Mouse (Mus musculus) MEL (cell line): ENCODE results near the gene Zfr. TPM values are rescaled to one million over a fixed set of nuclear protein-coding genes. Genes with fewer than 3 reads are reported as not detected.

Source experiments
- DNase-seq: peaks from one replicate; pipeline ENCODE4 v3.0.0; 2011; ENCODE audit warnings: low read depth, low spot score
- H3K27ac ChIP-seq: 2 replicates; pipeline ENCODE4 v1.5.1; 2012; ENCODE audit warnings: low read depth, mild to moderate bottlenecking, control low read depth, low read length, moderate library complexity; ENCODE audit not compliant: control insufficient read depth
- H3K27me3 ChIP-seq, 2 experiments: fragments of 150-350 bp in 1 of 2; sonication (generic) in 1 of 2; 2 replicates each; pipeline ENCODE4 v1.6.1; 2012; ENCODE audit warnings: low read length in 2 of 2, mild to moderate bottlenecking in 2 of 2, improper control_type of control experiment in 1 of 2, moderate library complexity in 1 of 2; ENCODE audit not compliant: insufficient read depth in 2 of 2, control insufficient read depth in 1 of 2
- H3K36me3 ChIP-seq, 2 experiments: 2 replicates each; pipeline ENCODE4 v1.6.1; 2012 to 2014; ENCODE audit warnings: low read length in 2 of 2, improper control_type of control experiment in 1 of 2, inconsistent platforms in 1 of 2, mild to moderate bottlenecking in 1 of 2; ENCODE audit not compliant: insufficient read depth in 2 of 2, control insufficient read depth in 1 of 2
- H3K4me1 ChIP-seq, 2 experiments: fragments of 150-350 bp in 1 of 2; sonication (generic) in 1 of 2; 2 replicates each; pipeline ENCODE4 v1.6.1; 2012; ENCODE audit warnings: low read length in 2 of 2, improper control_type of control experiment in 1 of 2, mild to moderate bottlenecking in 1 of 2; ENCODE audit not compliant: insufficient read depth in 2 of 2, control insufficient read depth in 1 of 2
- H3K4me3 ChIP-seq, 2 experiments: fragments of 150-350 bp in 1 of 2; sonication (generic) in 1 of 2; 2 replicates each; pipeline ENCODE4 v1.5.1; 2012; ENCODE audit warnings: low read depth in 2 of 2, low read length in 2 of 2, mild to moderate bottlenecking in 2 of 2, moderate library complexity in 2 of 2, control low read depth in 1 of 2, improper control_type of control experiment in 1 of 2; ENCODE audit not compliant: control insufficient read depth in 1 of 2, insufficient read depth in 1 of 2
- H3K79me2 ChIP-seq: 2 replicates; pipeline ENCODE4 v1.6.1; 2012; ENCODE audit warnings: mild to moderate bottlenecking, low read length, moderate library complexity; ENCODE audit not compliant: control insufficient read depth, poor library complexity, insufficient read depth
- H3K9ac ChIP-seq: 2 replicates; pipeline ENCODE4 v1.6.1; 2012; ENCODE audit warnings: low read depth, mild to moderate bottlenecking, control low read depth, low read length, moderate library complexity; ENCODE audit not compliant: control insufficient read depth, poor library complexity, severe bottlenecking
- H3K9me3 ChIP-seq: fragments of 150-350 bp; sonication (generic); replicated peaks from 2 replicates; pipeline ENCODE4 v1.6.1; 2012; ENCODE audit warnings: mild to moderate bottlenecking, low read length, improper control_type of control experiment, moderate library complexity; ENCODE audit not compliant: insufficient read depth
- BHLHE40 ChIP-seq: IDR thresholded peaks from 2 replicates; pipeline ENCODE4 v1.6.1; 2012; ENCODE audit warnings: low read depth, mild to moderate bottlenecking, inconsistent platforms, low read length, improper control_type of control experiment, borderline replicate concordance
- CHD1 ChIP-seq: IDR thresholded peaks from 2 replicates; pipeline ENCODE4 v1.6.1; 2012; ENCODE audit warnings: low read depth, mild to moderate bottlenecking, inconsistent platforms, low read length, improper control_type of control experiment
- CHD2 ChIP-seq: IDR thresholded peaks from 2 replicates; pipeline ENCODE4 v1.6.1; 2011; ENCODE audit warnings: low read length, improper control_type of control experiment
- ELF1 ChIP-seq: IDR thresholded peaks from 2 replicates; pipeline ENCODE4 v1.6.1; 2014; ENCODE audit warnings: low read depth, mild to moderate bottlenecking, inconsistent platforms, low read length, improper control_type of control experiment, moderate library complexity
- EP300 ChIP-seq, 2 experiments: IDR thresholded peaks; 2 replicates each; pipeline ENCODE4 v1.6.1; 2011; ENCODE audit warnings: improper control_type of control experiment in 2 of 2, low read length in 2 of 2, low read depth in 1 of 2, mild to moderate bottlenecking in 1 of 2
- GABPA ChIP-seq: IDR thresholded peaks from 2 replicates; pipeline ENCODE4 v1.6.1; 2012; ENCODE audit warnings: low read depth, mild to moderate bottlenecking, inconsistent platforms, low read length, improper control_type of control experiment, moderate library complexity
- GATA1 ChIP-seq: IDR thresholded peaks from 2 replicates; pipeline ENCODE4 v1.6.1; 2011; ENCODE audit warnings: low read depth, low read length, improper control_type of control experiment
- HCFC1 ChIP-seq: IDR thresholded peaks from 2 replicates; pipeline ENCODE4 v1.6.1; 2012; ENCODE audit warnings: low read depth, mild to moderate bottlenecking, inconsistent platforms, low read length, improper control_type of control experiment, moderate library complexity
- JUND ChIP-seq: IDR thresholded peaks from 2 replicates; pipeline ENCODE4 v1.6.1; 2011; ENCODE audit warnings: low read depth, mild to moderate bottlenecking, improper control_type of control experiment, low read length
- KAT2A ChIP-seq: conservative IDR thresholded peaks from 2 replicates; pipeline ENCODE4 v1.6.1; 2012; ENCODE audit warnings: low read depth, low read length, improper control_type of control experiment, inconsistent platforms
- MAFK ChIP-seq: IDR thresholded peaks from 2 replicates; pipeline ENCODE4 v1.6.1; 2011; ENCODE audit warnings: low read depth, mild to moderate bottlenecking, low read length, improper control_type of control experiment, borderline replicate concordance
- MAX ChIP-seq: IDR thresholded peaks from 2 replicates; pipeline ENCODE4 v1.6.1; 2011; ENCODE audit warnings: low read length, improper control_type of control experiment
- MAZ ChIP-seq: IDR thresholded peaks from 2 replicates; pipeline ENCODE4 v1.6.1; 2012; ENCODE audit warnings: low read depth, mild to moderate bottlenecking, inconsistent platforms, low read length, improper control_type of control experiment
- MEF2A ChIP-seq: IDR thresholded peaks from 2 replicates; pipeline ENCODE4 v1.6.1; 2014; ENCODE audit warnings: low read depth, mild to moderate bottlenecking, inconsistent platforms, low read length, improper control_type of control experiment; ENCODE audit not compliant: poor library complexity, insufficient replicate concordance, severe bottlenecking; ENCODE audit errors: extremely low read depth
- MXI1 ChIP-seq: IDR thresholded peaks from 2 replicates; pipeline ENCODE4 v1.6.1; 2011; ENCODE audit warnings: mild to moderate bottlenecking, low read depth, low read length, improper control_type of control experiment
- MYC ChIP-seq: IDR thresholded peaks from 2 replicates; pipeline ENCODE4 v1.6.1; 2011; ENCODE audit warnings: low read depth, mild to moderate bottlenecking, low read length, improper control_type of control experiment, moderate library complexity
- NRF1 ChIP-seq: IDR thresholded peaks from 2 replicates; pipeline ENCODE4 v1.6.1; 2014; ENCODE audit warnings: low read depth, mild to moderate bottlenecking, inconsistent platforms, low read length, improper control_type of control experiment, moderate library complexity; ENCODE audit not compliant: poor library complexity, insufficient read depth, severe bottlenecking
- POLR2A ChIP-seq, 2 experiments: IDR thresholded peaks; 2 replicates each; pipeline ENCODE4 v1.6.1; 2011 to 2012; ENCODE audit warnings: low read length in 2 of 2, mild to moderate bottlenecking in 2 of 2, control low read depth in 1 of 2, improper control_type of control experiment in 1 of 2, low read depth in 1 of 2, moderate library complexity in 1 of 2; ENCODE audit not compliant: control insufficient read depth in 1 of 2, insufficient read depth in 1 of 2, poor library complexity in 1 of 2
- POLR2AphosphoS2 ChIP-seq: IDR thresholded peaks from 2 replicates; pipeline ENCODE4 v1.6.1; 2011; ENCODE audit warnings: low read length, improper control_type of control experiment
- POLR2AphosphoS5 ChIP-seq: IDR thresholded peaks from 2 replicates; pipeline ENCODE4 v1.6.1; 2012; ENCODE audit warnings: low read depth, borderline replicate concordance, mild to moderate bottlenecking, inconsistent platforms, low read length, moderate library complexity, mixed read lengths
- RCOR1 ChIP-seq: IDR thresholded peaks from 2 replicates; pipeline ENCODE4 v1.6.1; 2012; ENCODE audit warnings: low read depth, mild to moderate bottlenecking, inconsistent platforms, low read length, improper control_type of control experiment
- SIN3A ChIP-seq: IDR thresholded peaks from 2 replicates; pipeline ENCODE4 v1.6.1; 2012; ENCODE audit warnings: low read length, improper control_type of control experiment, inconsistent platforms
- SMC3 ChIP-seq: IDR thresholded peaks from 2 replicates; pipeline ENCODE4 v1.6.1; 2011; ENCODE audit warnings: low read depth, low read length, improper control_type of control experiment
- TAL1 ChIP-seq: IDR thresholded peaks from 2 replicates; pipeline ENCODE4 v1.6.1; 2012; ENCODE audit warnings: mild to moderate bottlenecking, inconsistent platforms, low read length, moderate library complexity, mixed read lengths
- TBP ChIP-seq: IDR thresholded peaks from 2 replicates; pipeline ENCODE4 v1.8.0; 2011; ENCODE audit warnings: low read depth, low read length, improper control_type of control experiment
- TCF12 ChIP-seq: IDR thresholded peaks from 2 replicates; pipeline ENCODE4 v1.6.1; 2014; ENCODE audit warnings: low read depth, mild to moderate bottlenecking, inconsistent platforms, low read length, improper control_type of control experiment, moderate library complexity
- UBTF ChIP-seq: IDR thresholded peaks from 2 replicates; pipeline ENCODE4 v1.6.1; 2012; ENCODE audit warnings: low read depth, mild to moderate bottlenecking, inconsistent platforms, low read length, improper control_type of control experiment, moderate library complexity, borderline replicate concordance; ENCODE audit not compliant: insufficient read depth
- USF2 ChIP-seq, 2 experiments: IDR thresholded peaks; 2 replicates each; pipeline ENCODE4 v1.6.1; 2011 to 2012; ENCODE audit warnings: improper control_type of control experiment in 2 of 2, low read length in 2 of 2, borderline replicate concordance in 1 of 2, inconsistent platforms in 1 of 2, low read depth in 1 of 2, mild to moderate bottlenecking in 1 of 2; ENCODE audit not compliant: insufficient read depth in 1 of 2
- ZC3H11A ChIP-seq: IDR thresholded peaks from 2 replicates; pipeline ENCODE4 v1.6.1; 2012; ENCODE audit warnings: low read depth, mild to moderate bottlenecking, inconsistent platforms, low read length, improper control_type of control experiment
- polyA plus RNA-seq, 2 experiments: library from polyadenylated mRNA; stranded (reverse) in 1 of 2; unstranded in 1 of 2; fragments of >175 nt in 1 of 2; fragments of >200 nt in 1 of 2; gene quantifications; 2 replicates each; pipeline versions ENCODE4 v1.2.1 to v1.2.4; 2012; ENCODE audit warnings: low replicate concordance in 2 of 2, low read depth in 1 of 2; ENCODE audit not compliant: insufficient read length in 2 of 2, insufficient read depth in 1 of 2, missing spikeins in 1 of 2
- total RNA-seq: library from RNA; depleted of rRNA; stranded (reverse); fragments of 300-350 nt; gene quantifications from 2 replicates; pipeline ENCODE4 v1.2.3, GENCODE M21; 2012

The Zfr gene
- total and polyA plus RNA-seq, 3 experiments, result 54.4 to 199 (median 108) TPM

DNA sequence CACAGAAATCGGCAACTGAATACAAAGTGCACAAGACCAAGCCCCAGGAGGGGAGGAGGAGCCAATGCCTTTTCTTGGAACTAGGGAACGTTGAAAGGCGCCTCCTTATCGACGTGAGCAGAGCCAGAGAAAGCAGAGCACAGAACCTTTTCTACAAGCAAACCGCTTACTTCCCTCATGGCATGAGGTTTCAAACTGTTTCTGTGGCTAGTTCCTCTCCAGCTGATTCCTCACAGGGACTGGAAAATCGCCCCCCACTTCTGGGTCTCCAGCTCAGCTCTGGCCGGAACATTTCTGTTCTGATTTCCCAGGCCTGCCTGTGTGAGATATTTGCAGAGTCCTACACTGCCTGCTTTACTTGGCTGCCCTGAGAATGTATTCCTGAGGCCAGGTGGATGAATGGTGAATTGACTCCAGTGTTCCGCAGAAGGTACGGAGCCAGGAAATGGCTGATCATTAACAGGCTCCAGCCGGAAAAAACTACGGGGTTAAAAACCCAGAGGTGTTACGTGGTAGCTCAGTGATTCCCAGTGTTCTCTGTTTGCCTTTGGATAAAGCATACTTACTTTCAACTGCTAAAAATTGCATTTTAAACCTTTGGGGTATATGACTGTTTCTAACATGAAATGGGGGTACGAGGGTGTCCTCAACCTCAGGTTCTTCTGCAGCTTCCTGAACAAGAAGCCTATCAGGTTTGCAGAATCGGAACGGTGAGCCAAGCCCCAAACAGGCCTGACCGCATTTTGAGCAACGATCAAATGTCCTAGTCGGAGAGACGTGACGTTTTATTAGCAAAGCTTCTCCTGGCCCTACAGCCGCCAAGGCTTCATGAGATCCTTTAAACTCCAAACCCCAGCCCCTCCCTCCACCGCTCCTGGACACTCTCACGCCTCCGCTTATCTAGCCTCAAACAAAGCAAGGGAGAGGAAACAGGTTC is 76.5 kb downstream of the Zfr start (continued):
- TF ChIP-seq TBP, result peak; percentile 78
- TF ChIP-seq MYC, result peak; percentile 95
- peak; percentile 90 for TF ChIP-seq TAL1
- TF ChIP-seq MEF2A, result no peak
- TF ChIP-seq JUND, result peak; percentile 66; the same call in 1 of the 2 replicates

DNA sequence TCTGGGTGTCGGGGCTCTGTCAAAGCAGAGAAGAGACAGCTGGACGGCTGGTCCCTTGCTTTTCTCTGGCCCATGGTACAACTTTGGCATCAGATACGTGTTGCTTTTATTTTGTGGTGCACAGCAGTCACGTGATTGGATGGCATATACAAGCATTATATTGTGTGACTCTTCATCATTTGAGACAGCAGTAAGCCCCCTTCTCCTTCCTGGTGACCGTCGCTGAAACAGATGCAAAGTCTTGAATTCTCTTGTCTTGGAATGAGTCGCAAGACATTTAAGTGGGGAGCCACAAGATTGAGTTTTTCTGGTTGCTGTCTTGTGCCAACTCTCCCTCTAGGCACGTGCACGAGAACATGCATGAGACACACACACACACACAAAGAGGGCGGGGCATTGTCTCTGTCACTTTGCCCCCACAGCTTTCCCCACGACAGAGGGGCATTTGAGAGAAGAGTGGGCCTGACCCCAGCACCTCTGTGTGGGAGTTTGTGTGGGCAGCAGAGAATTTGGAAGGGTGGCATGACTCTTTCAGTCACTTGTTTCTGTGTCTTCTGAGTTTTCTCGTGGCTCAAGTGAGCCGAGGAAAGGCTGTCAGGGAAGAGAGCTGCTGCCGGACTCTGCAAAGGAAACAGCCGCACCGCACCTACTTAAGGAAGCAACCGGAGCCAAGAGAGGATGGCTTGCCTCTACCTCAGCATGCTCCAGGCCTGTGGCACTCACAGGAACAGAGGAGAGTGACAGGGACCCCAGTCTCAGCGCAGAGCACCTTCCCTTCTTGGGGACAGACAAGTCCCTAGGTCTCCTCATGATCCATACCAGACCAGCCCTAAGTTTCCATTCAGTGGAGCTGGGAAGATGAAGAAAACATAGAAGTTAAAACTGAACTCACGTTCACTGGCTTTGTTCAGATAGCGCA is 77.4 kb downstream of the Zfr start:
- peaks cover 0 to 32% of the 10 kb centered on the region in 2 experiments for H3K4me1 ChIP-seq
- H3K9ac ChIP-seq, result peak overlapping the region; percentile 66
- peak; percentile 77 for DNase-seq
- no peaks in the 10 kb centered on the region for H3K9me3 ChIP-seq
- no peaks in the 10 kb centered on the region; the same call in 1 of the 2 replicates for H3K79me2 ChIP-seq
- H3K4me3 ChIP-seq, result peak overlapping the region; percentile 40 to 47
- H3K27ac ChIP-seq, result peak overlapping the region; percentile 97
- no peaks in the 10 kb centered on the region for H3K27me3 ChIP-seq
- peaks cover 0 to 17% of the 10 kb centered on the region in 2 experiments; a peak in 2 of 4 replicates for H3K36me3 ChIP-seq
- no peak for TF ChIP-seq GABPA
- TF ChIP-seq POLR2AphosphoS2, result 0 out of 2 replicates have a peak, but pooled peaks have one; percentile 40
- TF ChIP-seq TCF12, result no peak
- no peak for TF ChIP-seq HCFC1
- no peak for TF ChIP-seq RCOR1
- TF ChIP-seq ELF1, result no peak
- TF ChIP-seq ZC3H11A, result no peak
- TF ChIP-seq POLR2A (IDR thresholded peaks at IDR 0.05; ENCODE audit: control insufficient read depth in 1 of 2, insufficient read depth in 1 of 2, low read depth in 1 of 2, low read length in 2 of 2, poor library complexity in 1 of 2), result peak; percentile 13 to 19; a peak in 1 of 4 replicates
- TF ChIP-seq MAX, result peak; percentile 86
- TF ChIP-seq SIN3A, result peak; percentile 57
- no peak for TF ChIP-seq SMC3
- TF ChIP-seq MAFK, result no peak
- TF ChIP-seq CHD2, result no peak
- no peak for TF ChIP-seq NRF1
- TF ChIP-seq JUND, result no peak
- no peak for TF ChIP-seq GATA1
- TF ChIP-seq POLR2AphosphoS5, result no peak
- TF ChIP-seq MAZ, result peak; percentile 31
- TF ChIP-seq UBTF, result no peak
- peak; percentile 85 for TF ChIP-seq MXI1
- TF ChIP-seq MEF2A, result no peak
- 0 out of 4 replicates have a peak, but pooled peaks have one; percentile 8 to 36 for TF ChIP-seq USF2 (IDR thresholded peaks at IDR 0.05; ENCODE audit: borderline replicate concordance in 1 of 2, insufficient read depth in 1 of 2, low read depth in 1 of 2, low read length in 2 of 2)
- TF ChIP-seq KAT2A, result no peak
- TF ChIP-seq MYC, result peak; percentile 56; the same call in 1 of the 2 replicates
- no peak; the same call in 1 of the 2 replicates for TF ChIP-seq TAL1
- TF ChIP-seq EP300 (IDR thresholded peaks at IDR 0.05; ENCODE audit: low read depth in 1 of 2, low read length in 2 of 2), result no peak
- peak; percentile 96 for TF ChIP-seq BHLHE40
- TF ChIP-seq CHD1, result no peak
